Mouse (Mus musculus) heart, embryonic 13.5 days (tissue): Measurements from ENCODE around the gene Mms22l. TPM values are rescaled to one million over a fixed set of nuclear protein-coding genes. Genes with fewer than 3 reads are reported as not detected.
A peak's percentile ranks its signal among the peaks of the same experiment; 100 is the strongest.
"Not testable (repeated sequence)": the region's sequence is repeated elsewhere in the genome, so short reads cannot be mapped to it uniquely, and the experiment has no call there.

Experiments
- ATAC-seq: fragments of 200-750 bp; cut with Nextera tagmentation; 2 replicates; pipeline ENCODE4 v1.8.0; 2017; ENCODE audit warnings: moderate TSS enrichment; ENCODE audit not compliant: insufficient number of reproducible peaks, low FRiP score, low TSS enrichment; ENCODE audit errors: extremely low read depth
- H3K27ac ChIP-seq: fragments of 300-500 bp; sonication (generic); replicated peaks from 2 replicates; pipeline ENCODE4 v1.5.1; 2015; ENCODE audit warnings: moderate library complexity, mild to moderate bottlenecking, inconsistent platforms
- H3K27me3 ChIP-seq: fragments of 300-500 bp; sonication (generic); replicated peaks from 2 replicates; pipeline ENCODE4 v1.6.1; 2015; ENCODE audit warnings: mild to moderate bottlenecking, inconsistent platforms
- H3K36me3 ChIP-seq: fragments of 300-500 bp; sonication (generic); 2 replicates; pipeline ENCODE4 v1.6.1; 2015; ENCODE audit warnings: mild to moderate bottlenecking, inconsistent platforms
- H3K4me1 ChIP-seq: fragments of 300-500 bp; sonication (generic); 2 replicates; pipeline ENCODE4 v1.6.1; 2015; ENCODE audit warnings: inconsistent platforms
- H3K4me2 ChIP-seq: fragments of 300-500 bp; sonication (generic); 2 replicates; pipeline ENCODE4 v1.6.1; 2015; ENCODE audit warnings: inconsistent platforms, mild to moderate bottlenecking, moderate library complexity
- H3K4me3 ChIP-seq: fragments of 300-500 bp; sonication (generic); 2 replicates; pipeline ENCODE4 v1.5.1; 2015; ENCODE audit warnings: moderate library complexity, mild to moderate bottlenecking, inconsistent platforms
- H3K9ac ChIP-seq: fragments of 300-500 bp; sonication (generic); 2 replicates; pipeline ENCODE4 v1.6.1; 2015; ENCODE audit warnings: inconsistent platforms, mild to moderate bottlenecking, moderate library complexity
- H3K9me3 ChIP-seq: fragments of 300-500 bp; sonication (generic); 2 replicates; pipeline ENCODE4 v1.6.1; 2016; ENCODE audit warnings: inconsistent platforms
- WGBS: fragments of 180-500 bp; shearing (Covaris S2); methylation state at CpG from one replicate; pipeline ENCODE4 v1.1.7; 2015; ENCODE audit warnings: mixed read lengths; 5-methylcytosine and 5-hydroxymethylcytosine counted together
- polyA plus RNA-seq: library from polyadenylated mRNA; unstranded; fragments of >200 nt; fragmentation: Nextera tagmentation; extraction: Ambion mirVana; gene quantifications from 2 replicates; pipeline ENCODE4 v1.2.1, GENCODE M21; 2015

The Mms22l gene
- polyA plus RNA-seq: 20.8 and 22.8 TPM in 2 replicates

GRCm38 (mm10) chr4:24496116-24496952 is at the start of gene Mms22l:
TSS of gene Mms22l (plus strand) at chr4:24496451.
- H3K27me3 ChIP-seq: no peaks in the 10 kb centered on the region
- H3K27ac ChIP-seq: peak within 1 kb of the TSS; percentile 98
- H3K9ac ChIP-seq: peak within 1 kb of the TSS; percentile 96
- peak; percentile 96 for ATAC-seq
- H3K4me2 ChIP-seq: peak within 1 kb of the TSS; percentile 71
- peaks cover 20% of the 10 kb centered on the region for H3K36me3 ChIP-seq
- H3K9me3 ChIP-seq: peaks cover 2% of the 10 kb centered on the region; the same call in 1 of the 2 replicates
- under 1% methylated on average over 83 of the region's 83 CpGs for WGBS
- peaks cover 17% of the 10 kb centered on the region for H3K4me1 ChIP-seq
- H3K4me3 ChIP-seq: peak within 1 kb of the TSS; percentile 90

GRCm38 (mm10) chr4:24484046-24484445 is 12.2 kb upstream of the Mms22l start:
- H3K9me3 ChIP-seq, H3K27me3 ChIP-seq, H3K4me3 ChIP-seq, H3K36me3 ChIP-seq, H3K27ac ChIP-seq, H3K4me2 ChIP-seq, ATAC-seq, H3K9ac ChIP-seq, H3K4me1 ChIP-seq: not testable (repeated sequence)
- 76% methylated on average over 4 of the region's 4 CpGs for WGBS

GRCm38 (mm10) chr4:24496953-24497319 is 685 bp downstream of the Mms22l start:
- Histone ChIP-seq H3K4me3 (peak overlapping the region; percentile 90), H3K27me3 (no peaks in the 10 kb centered on the region), H3K36me3 (peaks cover 20% of the 10 kb centered on the region), H3K9ac (peak overlapping the region; percentile 96), H3K4me2 (peak overlapping the region; percentile 71), H3K27ac (peak overlapping the region; percentile 98; the same call in 1 of the 2 replicates), H3K4me1 (peaks cover 17% of the 10 kb centered on the region), H3K9me3 (no peaks in the 10 kb centered on the region)
- WGBS: under 1% methylated on average over 7 of the region's 7 CpGs
- no peak for ATAC-seq

- no peaks in the 10 kb centered on the region for H3K27me3 ChIP-seq
- H3K36me3 ChIP-seq: peaks cover 60% of the 10 kb centered on the region
- H3K4me1 ChIP-seq: no peaks in the 10 kb centered on the region
- no peak overlapping the region for H3K4me3 ChIP-seq
- ATAC-seq: no peak
- no peak overlapping the region for H3K27ac ChIP-seq
- H3K9me3 ChIP-seq: no peaks in the 10 kb centered on the region
- H3K4me2 ChIP-seq: no peak overlapping the region
- WGBS: 66% methylated on average over 3 of the region's 3 CpGs
- H3K9ac ChIP-seq: no peak overlapping the region
Observed at GRCm38 (mm10) chr4:24509195-24509594, 12.9 kb downstream of the Mms22l start.

- no peak overlapping the region for H3K4me2 ChIP-seq
- ATAC-seq: no peak
- peaks cover 35% of the 10 kb centered on the region for H3K36me3 ChIP-seq
- H3K9ac ChIP-seq: no peak overlapping the region
- no peaks in the 10 kb centered on the region for H3K9me3 ChIP-seq
- H3K27me3 ChIP-seq: no peaks in the 10 kb centered on the region
- no peaks in the 10 kb centered on the region for H3K4me1 ChIP-seq
- H3K4me3 ChIP-seq: no peak overlapping the region
- WGBS: 79% methylated on average over 4 of the region's 4 CpGs
- H3K27ac ChIP-seq: no peak overlapping the region
Observed at GRCm38 (mm10) chr4:24536989-24537388, 40.7 kb downstream of the Mms22l start.

- H3K4me2 ChIP-seq: no peak overlapping the region
- H3K4me3 ChIP-seq: no peak overlapping the region
- no peak overlapping the region for H3K27ac ChIP-seq
- H3K9me3 ChIP-seq: no peaks in the 10 kb centered on the region
- ATAC-seq: no peak
- H3K36me3 ChIP-seq: no peaks in the 10 kb centered on the region
- 83% methylated on average over 3 of the region's 3 CpGs for WGBS
- H3K9ac ChIP-seq: no peak overlapping the region
- no peaks in the 10 kb centered on the region for H3K27me3 ChIP-seq
- no peaks in the 10 kb centered on the region for H3K4me1 ChIP-seq
Observed at GRCm38 (mm10) chr4:24543421-24543820, 47.2 kb downstream of the Mms22l start.

- Histone ChIP-seq H3K4me2 (no peak overlapping the region), H3K9me3 (no peaks in the 10 kb centered on the region), H3K27me3 (no peaks in the 10 kb centered on the region), H3K9ac (no peak overlapping the region), H3K4me3 (no peak overlapping the region), H3K36me3 (no peaks in the 10 kb centered on the region), H3K4me1 (no peaks in the 10 kb centered on the region), H3K27ac (no peak overlapping the region)
- WGBS: 69% methylated on average over 5 of the region's 5 CpGs
- ATAC-seq: no peak
Observed at GRCm38 (mm10) chr4:24544677-24545151, 48.5 kb downstream of the Mms22l start.

- H3K9ac ChIP-seq: no peak overlapping the region
- 43% methylated on average over 6 of the region's 6 CpGs for WGBS
- H3K27ac ChIP-seq: no peak overlapping the region
- H3K9me3 ChIP-seq: no peaks in the 10 kb centered on the region
- no peak overlapping the region for H3K4me2 ChIP-seq
- peaks cover 9% of the 10 kb centered on the region for H3K4me1 ChIP-seq
- ATAC-seq: no peak
- no peaks in the 10 kb centered on the region for H3K27me3 ChIP-seq
- no peak overlapping the region for H3K4me3 ChIP-seq
- H3K36me3 ChIP-seq: peaks cover 4% of the 10 kb centered on the region
Observed at GRCm38 (mm10) chr4:24556116-24556820, 60.0 kb downstream of the Mms22l start.

GRCm38 (mm10) chr4:24557149-24557548 is 60.9 kb downstream of the Mms22l start:
- Histone ChIP-seq H3K27ac (no peak overlapping the region), H3K9ac (no peak overlapping the region), H3K36me3 (no peaks in the 10 kb centered on the region), H3K4me2 (no peak overlapping the region), H3K27me3 (no peaks in the 10 kb centered on the region), H3K9me3 (no peaks in the 10 kb centered on the region), H3K4me1 (peaks cover 9% of the 10 kb centered on the region), H3K4me3 (no peak overlapping the region)
- WGBS: 75% methylated on average over 4 of the region's 4 CpGs
- no peak for ATAC-seq

GRCm38 (mm10) chr4:24568026-24568425 is 71.8 kb downstream of the Mms22l start:
- Histone ChIP-seq H3K9me3 (no peaks in the 10 kb centered on the region), H3K27ac (no peak overlapping the region), H3K9ac (no peak overlapping the region), H3K4me3 (no peak overlapping the region), H3K36me3 (no peaks in the 10 kb centered on the region), H3K4me1 (peaks cover 11% of the 10 kb centered on the region), H3K4me2 (no peak overlapping the region), H3K27me3 (no peaks in the 10 kb centered on the region)
- ATAC-seq: no peak
- 68% methylated on average over 6 of the region's 6 CpGs for WGBS

GRCm38 (mm10) chr4:24568989-24569556 is 72.8 kb downstream of the Mms22l start:
- Histone ChIP-seq H3K9me3 (no peaks in the 10 kb centered on the region), H3K27ac (no peak overlapping the region), H3K4me3 (no peak overlapping the region), H3K4me1 (peaks cover 11% of the 10 kb centered on the region), H3K27me3 (no peaks in the 10 kb centered on the region), H3K36me3 (no peaks in the 10 kb centered on the region), H3K4me2 (no peak overlapping the region), H3K9ac (no peak overlapping the region)
- ATAC-seq: no peak
- WGBS: 89% methylated on average over 7 of the region's 7 CpGs
